Mouse (Mus musculus) testis, adult 10 weeks (tissue): ENCODE data around the gene Cyp2b13. TPM values are rescaled to one million over a fixed set of nuclear protein-coding genes. Genes with fewer than 3 reads are reported as not detected.

Experiments
- polyA plus RNA-seq: library from polyadenylated mRNA; stranded (reverse); fragments of 350-450 nt; fragmentation: Illumina TruSeq; extraction: RNeasy Lipid Tissue Mini Kit (QIAGEN cat#74804); gene quantifications from one replicate; pipeline ENCODE4 v1.2.3, GENCODE M21; 2014; ENCODE audit warnings: low read depth, low replicate concordance

Cyp2b13 gene
- polyA plus RNA-seq, result not detected

DNA sequence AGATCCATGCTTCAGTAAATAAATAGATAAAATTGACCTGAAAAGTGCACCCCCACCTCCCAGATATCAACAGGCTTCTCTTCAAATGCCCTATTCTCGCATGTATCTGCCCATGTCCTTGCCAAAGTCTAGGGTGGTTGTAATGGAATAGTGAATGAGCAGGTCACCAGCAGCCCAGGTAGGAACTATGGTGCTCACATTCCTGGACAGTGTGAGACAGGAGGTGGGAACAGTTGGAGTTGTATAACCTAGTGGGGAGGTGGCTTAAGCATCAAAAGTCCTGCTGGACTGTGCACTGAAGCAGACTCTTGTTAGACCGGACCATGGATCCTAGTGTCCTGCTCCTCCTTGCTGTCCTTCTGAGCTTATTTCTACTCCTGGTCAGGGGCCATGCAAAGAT is at the start of gene Cyp2b13:
TSS of gene Cyp2b13 (plus strand) at position 301 of the 400 bp plus-strand sequence.

Other genes with a start within 250 kb of the Cyp2b13 start
- gene Cyp2s1, start 244.6 kb upstream of the Cyp2b13 start, polyA plus RNA-seq, result 0.38 TPM
- not detected for gene Cyp2b10, start 163.9 kb upstream of the Cyp2b13 start, polyA plus RNA-seq
- not detected for gene Cyp2b9, start 111.9 kb downstream of the Cyp2b13 start, polyA plus RNA-seq
- gene Vmn1r184, start 198.8 kb downstream of the Cyp2b13 start, polyA plus RNA-seq, result not detected
- gene Cyp2a4, start 245.7 kb downstream of the Cyp2b13 start, polyA plus RNA-seq, result not detected